ENCODE assay signal across 10 mouse cellular contexts in the genomic region with DNA sequence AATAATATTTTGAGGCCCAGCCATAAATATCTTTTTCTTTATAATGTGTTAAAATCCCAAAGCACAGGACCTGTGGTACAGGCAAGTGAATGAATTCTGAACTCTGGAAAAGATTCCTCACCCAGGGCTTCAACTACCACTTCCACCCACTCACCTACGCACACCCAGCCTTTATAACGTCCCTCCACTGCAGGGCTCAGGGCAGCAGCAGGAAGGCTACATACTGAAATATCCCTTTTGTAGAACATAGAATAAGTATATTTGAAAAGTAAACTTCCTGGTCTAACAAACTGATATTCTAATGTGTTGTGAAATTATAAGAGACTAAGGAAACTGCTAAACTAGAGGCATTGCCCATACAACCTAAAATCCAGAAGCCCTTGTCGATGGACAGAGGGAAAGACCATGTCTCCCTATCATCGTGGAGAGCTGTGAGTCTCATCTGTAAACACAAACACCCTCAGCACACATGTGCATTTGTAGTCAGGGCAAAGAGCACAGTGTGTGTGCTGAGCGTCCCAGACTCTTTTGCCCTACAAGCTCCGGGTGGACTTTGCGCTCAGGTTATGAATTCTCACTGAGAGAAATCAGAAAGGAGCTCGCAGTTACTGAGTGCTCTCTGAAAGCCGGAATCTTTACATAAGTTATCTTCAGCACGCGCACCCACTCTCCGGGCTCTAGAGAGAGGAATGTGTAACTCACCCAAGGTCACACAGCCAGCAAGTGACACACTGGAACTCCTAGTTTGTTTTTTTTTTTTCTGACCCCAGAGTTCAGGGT. TPM values are rescaled to one million over a fixed set of nuclear protein-coding genes. Genes with fewer than 3 reads are reported as not detected.
DNase-seq lines count a peak whose midpoint lies in the region; ATAC-seq and TF ChIP-seq lines count a peak whose summit lies in the region.
"Had no signal": no experiment of that assay in that cellular context is flagged by ENCODE, and none has a peak within 500 bp of the region (broad histone marks: within the 10 kb centered on the region; RNA-seq: fewer than 3 reads in every experiment).

No protein-coding gene starts in this region.

- 58% methylated on average over 12 of the region's 12 CpGs for WGBS in kidney, adult 2 months
- WGBS in kidney, embryonic 14.5 days: 63% methylated on average over 12 of the region's 12 CpGs
- WGBS in lung, embryonic 14.5 days: 32% methylated on average over 12 of the region's 12 CpGs
- WGBS in forebrain, embryonic 11.5 days: 86% methylated on average over 12 of the region's 12 CpGs
- WGBS in midbrain, embryonic 15.5 days: 86% methylated on average over 12 of the region's 12 CpGs

- peak overlapping the region; percentile 89 for H3K27ac ChIP-seq in kidney, adult 2 months (ENCODE audit: insufficient read depth, low read depth, low read length)
- no peak overlapping the region for H3K27ac ChIP-seq in kidney, embryonic 14.5 days (ENCODE audit: low read depth, low read length)
- H3K27ac ChIP-seq in lung, embryonic 14.5 days (ENCODE audit: low read depth): peak overlapping the region; percentile 33; the same call in 1 of the 2 replicates
- H3K27ac ChIP-seq in forebrain, embryonic 11.5 days (ENCODE audit: low read depth, low read length): no peak overlapping the region
- H3K27ac ChIP-seq in midbrain, embryonic 15.5 days: no peak overlapping the region

- no peak overlapping the region for H3K9ac ChIP-seq in kidney, embryonic 14.5 days (ENCODE audit: low read depth, low read length)
- H3K9ac ChIP-seq in lung, embryonic 14.5 days: no peak overlapping the region
- H3K9ac ChIP-seq in forebrain, embryonic 11.5 days (ENCODE audit: low read length): no peak overlapping the region
- no peak overlapping the region for H3K9ac ChIP-seq in midbrain, embryonic 15.5 days
- H3K9ac ChIP-seq: forebrain, postnatal 0 days had no signal

- no peaks in the 10 kb centered on the region for H3K9me3 ChIP-seq in kidney, embryonic 14.5 days (ENCODE audit: control insufficient read depth, low read length)
- H3K9me3 ChIP-seq in lung, embryonic 14.5 days (ENCODE audit: low read depth, low read length): no peaks in the 10 kb centered on the region
- H3K9me3 ChIP-seq in forebrain, embryonic 11.5 days (ENCODE audit: control insufficient read depth, low read length): no peaks in the 10 kb centered on the region
- H3K9me3 ChIP-seq in midbrain, embryonic 15.5 days: no peaks in the 10 kb centered on the region

- no peak for TF ChIP-seq CTCF in kidney, adult 2 months (conservative IDR thresholded peaks at IDR 0.05; ENCODE audit: insufficient read depth, insufficient read length, low read depth, low read length)
- no peak for TF ChIP-seq CTCF in lung, embryonic 14.5 days (IDR thresholded peaks at IDR 0.05; ENCODE audit: low read depth)

- H3K27me3 ChIP-seq in kidney, adult 2 months (replicated peaks; ENCODE audit: control insufficient read depth, insufficient read depth, low read length): no peaks in the 10 kb centered on the region
- no peaks in the 10 kb centered on the region for H3K27me3 ChIP-seq in kidney, embryonic 14.5 days (ENCODE audit: control insufficient read depth, insufficient read depth, low read length)
- no peaks in the 10 kb centered on the region for H3K27me3 ChIP-seq in lung, embryonic 14.5 days (ENCODE audit: insufficient read depth, low read length)
- H3K27me3 ChIP-seq in forebrain, embryonic 11.5 days (ENCODE audit: control insufficient read depth, insufficient read depth, low read length): no peaks in the 10 kb centered on the region
- H3K27me3 ChIP-seq in midbrain, embryonic 15.5 days (replicated peaks): no peaks in the 10 kb centered on the region

- H3K4me3 ChIP-seq in kidney, adult 2 months (ENCODE audit: insufficient read depth, low read depth, low read length): no peak overlapping the region
- no peak overlapping the region for H3K4me3 ChIP-seq in kidney, embryonic 14.5 days (ENCODE audit: low read length)
- H3K4me3 ChIP-seq in lung, embryonic 14.5 days (ENCODE audit: low read depth, low read length): no peak overlapping the region
- no peak overlapping the region for H3K4me3 ChIP-seq in forebrain, embryonic 11.5 days (ENCODE audit: low read depth, low read length)
- no peak overlapping the region for H3K4me3 ChIP-seq in midbrain, embryonic 15.5 days

- no peaks in the 10 kb centered on the region for H3K36me3 ChIP-seq in kidney, adult 2 months (ENCODE audit: control insufficient read depth, insufficient read depth, low read length)
- H3K36me3 ChIP-seq in kidney, embryonic 14.5 days (ENCODE audit: control insufficient read depth, insufficient read depth, low read length): no peaks in the 10 kb centered on the region
- H3K36me3 ChIP-seq in lung, embryonic 14.5 days (ENCODE audit: insufficient read depth): no peaks in the 10 kb centered on the region
- no peaks in the 10 kb centered on the region for H3K36me3 ChIP-seq in forebrain, embryonic 11.5 days (ENCODE audit: control insufficient read depth, insufficient read depth, low read length)
- no peaks in the 10 kb centered on the region for H3K36me3 ChIP-seq in midbrain, embryonic 15.5 days (replicated peaks)

- H3K4me1 ChIP-seq in kidney, adult 2 months (ENCODE audit: control insufficient read depth, insufficient read depth, low read length): peaks cover 4% of the 10 kb centered on the region; the same call in 1 of the 2 replicates
- no peaks in the 10 kb centered on the region for H3K4me1 ChIP-seq in kidney, embryonic 14.5 days (ENCODE audit: control insufficient read depth, insufficient read depth, low read length)
- no peaks in the 10 kb centered on the region; the same call in 1 of the 2 replicates for H3K4me1 ChIP-seq in lung, embryonic 14.5 days (ENCODE audit: insufficient read depth)
- H3K4me1 ChIP-seq in forebrain, embryonic 11.5 days (replicated peaks; ENCODE audit: control insufficient read depth, insufficient read depth, low read length): no peaks in the 10 kb centered on the region
- no peaks in the 10 kb centered on the region for H3K4me1 ChIP-seq in midbrain, embryonic 15.5 days

- no peak for ATAC-seq in kidney, embryonic 14.5 days (ENCODE audit: low FRiP score, low TSS enrichment)
- no peak for ATAC-seq in lung, embryonic 14.5 days (ENCODE audit: insufficient read depth)
- no peak for ATAC-seq in forebrain, embryonic 11.5 days (replicated peaks; ENCODE audit: low FRiP score)
- ATAC-seq in midbrain, embryonic 15.5 days (replicated peaks): no peak
- ATAC-seq: forebrain, postnatal 0 days; inflammation-experienced regulatory T-cells, adult 6 months had no signal

- DNase-seq in kidney, adult 2 months: peak; percentile 87
- DNase-seq in kidney, postnatal 14 days: peak; percentile 74
- peak; percentile 57 for DNase-seq in lung, embryonic 14.5 days
- peak; percentile 78 for DNase-seq in yolk sac, embryonic 10.5 days (ENCODE audit: low spot score)
- no peak for DNase-seq in forebrain, embryonic 11.5 days (ENCODE audit: low spot score)
- no peak for DNase-seq in ovary, postnatal 14 days (ENCODE audit: low spot score)
- DNase-seq: forebrain, postnatal 0 days had no signal

- no peak for TF ChIP-seq POLR2A in kidney, adult 2 months (IDR thresholded peaks at IDR 0.05; ENCODE audit: low read depth, low read length)

- H3K4me2 ChIP-seq in kidney, embryonic 14.5 days (replicated peaks; ENCODE audit: low read depth, low read length): no peak overlapping the region
- no peak overlapping the region for H3K4me2 ChIP-seq in lung, embryonic 14.5 days
- no peak overlapping the region for H3K4me2 ChIP-seq in forebrain, embryonic 11.5 days (ENCODE audit: low read depth, low read length, severe bottlenecking)
- no peak overlapping the region for H3K4me2 ChIP-seq in midbrain, embryonic 15.5 days

RNA-seq across cellular contexts. Expression of gene Rreb1, which starts 46.1 kb away (rescaled TPM):
- polyA plus RNA-seq in kidney, adult 2 months (2012; rRNA removed): 16.7 and 18.3 TPM in 2 replicates
- polyA plus RNA-seq in kidney, embryonic 14.5 days (2014; fragmentation: Nextera tagmentation; extraction: Ambion mirVana): 12.2 and 16.7 TPM in 2 replicates
- polyA plus RNA-seq in lung, embryonic 14.5 days (2014; fragmentation: Nextera tagmentation; extraction: Ambion mirVana): 22.5 and 23.8 TPM in 2 replicates
- 6.3 and 7.7 TPM in 2 replicates for polyA plus RNA-seq in forebrain, embryonic 11.5 days (2014; fragmentation: Nextera tagmentation; extraction: Ambion mirVana)
- 3.6 and 3.9 TPM in 2 replicates for polyA plus RNA-seq in midbrain, embryonic 15.5 days (2015; fragmentation: Nextera tagmentation; extraction: Ambion mirVana)

Comparison
In these comparisons a context has a peak if more than half of its experiments do, and no peak if none do; other contexts are left out.
1. H3K27ac ChIP-seq: peak in kidney, adult 2 months (single experiment) and lung, embryonic 14.5 days (single experiment); none in kidney, embryonic 14.5 days (single experiment), forebrain, embryonic 11.5 days (single experiment) and midbrain, embryonic 15.5 days (single experiment).
2. DNase-seq: peak in kidney, adult 2 months (single experiment), kidney, postnatal 14 days (single experiment), lung, embryonic 14.5 days (single experiment) and yolk sac, embryonic 10.5 days (single experiment); none in forebrain, embryonic 11.5 days (single experiment) and ovary, postnatal 14 days (single experiment).